ENCODE assay signal across 29 mouse cellular contexts in genomic region chr11:69776488-69776887, GRCm38 (mm10). TPM values are rescaled to one million over a fixed set of nuclear protein-coding genes. Genes with fewer than 3 reads are reported as not detected.
DNase-seq lines count a peak whose midpoint lies in the region; ATAC-seq and TF ChIP-seq lines count a peak whose summit lies in the region.
"Had no signal": no experiment of that assay in that cellular context is flagged by ENCODE, and none has a peak within 500 bp of the region (broad histone marks: within the 10 kb centered on the region; RNA-seq: fewer than 3 reads in every experiment).

No protein-coding gene starts in this region.

- peak overlapping the region; percentile 15; the same call in 1 of the 2 replicates for H3K27ac ChIP-seq in forebrain, embryonic 10.5 days
- H3K27ac ChIP-seq in forebrain, embryonic 15.5 days (replicated peaks) = no peak overlapping the region
- no peak overlapping the region for H3K27ac ChIP-seq in liver, embryonic 11.5 days (ENCODE audit: low read depth, low read length)
- H3K27ac ChIP-seq in ES-Bruce4 (ENCODE audit: insufficient read depth, low read length) = no peak overlapping the region
- H3K27ac ChIP-seq: embryonic facial prominence, embryonic 15.5 days; forebrain, embryonic 13.5 days; heart, embryonic 15.5 days; intestine, embryonic 15.5 days; layer of hippocampus, adult 2 months; left cerebral cortex, adult 2 months; liver, embryonic 14.5 days had no signal

- H3K9me3 ChIP-seq in forebrain, embryonic 10.5 days = no peaks in the 10 kb centered on the region
- no peaks in the 10 kb centered on the region for H3K9me3 ChIP-seq in forebrain, embryonic 15.5 days
- H3K9me3 ChIP-seq in liver, embryonic 11.5 days (ENCODE audit: control insufficient read depth, low read length) = no peaks in the 10 kb centered on the region
- H3K9me3 ChIP-seq in ES-Bruce4 (replicated peaks; ENCODE audit: control insufficient read depth, insufficient read depth, low read length, poor library complexity, severe bottlenecking) = no peaks in the 10 kb centered on the region
- H3K9me3 ChIP-seq: embryonic facial prominence, embryonic 15.5 days; forebrain, embryonic 13.5 days; heart, embryonic 15.5 days; intestine, embryonic 15.5 days had no signal

- no peaks in the 10 kb centered on the region for H3K36me3 ChIP-seq in forebrain, embryonic 10.5 days (replicated peaks)
- peaks cover 8% of the 10 kb centered on the region for H3K36me3 ChIP-seq in forebrain, embryonic 15.5 days
- H3K36me3 ChIP-seq in liver, embryonic 11.5 days (ENCODE audit: control insufficient read depth, insufficient read depth, low read length) = no peaks in the 10 kb centered on the region
- H3K36me3 ChIP-seq in ES-Bruce4 (ENCODE audit: control insufficient read depth, insufficient read depth, low read length, poor library complexity, severe bottlenecking) = no peaks in the 10 kb centered on the region
- peaks cover 8% of the 10 kb centered on the region for H3K36me3 ChIP-seq in myocyte (ENCODE audit: control insufficient read depth, insufficient read depth)
- H3K36me3 ChIP-seq: intestine, embryonic 15.5 days had no signal

- no peak overlapping the region for H3K4me2 ChIP-seq in forebrain, embryonic 15.5 days (replicated peaks)
- H3K4me2 ChIP-seq in liver, embryonic 11.5 days = no peak overlapping the region
- H3K4me2 ChIP-seq in myocyte (ENCODE audit: low read depth) = no peak overlapping the region
- H3K4me2 ChIP-seq: embryonic facial prominence, embryonic 15.5 days; forebrain, embryonic 13.5 days; heart, embryonic 15.5 days; intestine, embryonic 15.5 days had no signal

- H3K27me3 ChIP-seq in forebrain, embryonic 10.5 days (ENCODE audit: poor library complexity, severe bottlenecking) = peaks cover 51% of the 10 kb centered on the region
- no peaks in the 10 kb centered on the region for H3K27me3 ChIP-seq in forebrain, embryonic 15.5 days
- peaks cover 42% of the 10 kb centered on the region for H3K27me3 ChIP-seq in liver, embryonic 11.5 days (replicated peaks; ENCODE audit: control insufficient read depth, insufficient read depth, low read length)
- H3K27me3 ChIP-seq in ES-Bruce4 (ENCODE audit: control insufficient read depth, insufficient read depth, low read length, poor library complexity, severe bottlenecking) (no peaks in the 10 kb centered on the region), myocyte (ENCODE audit: control insufficient read depth, insufficient read depth, insufficient read length) (no peaks in the 10 kb centered on the region)
- H3K27me3 ChIP-seq: embryonic facial prominence, embryonic 15.5 days; heart, embryonic 15.5 days; intestine, embryonic 15.5 days had no signal

- H3K79me2 ChIP-seq in myocyte (ENCODE audit: control insufficient read depth, insufficient read depth) = no peaks in the 10 kb centered on the region

- 81% methylated on average over 20 of the region's 20 CpGs for WGBS in forebrain, embryonic 10.5 days
- WGBS in forebrain, embryonic 15.5 days = 89% methylated on average over 20 of the region's 20 CpGs
- 79% methylated on average over 20 of the region's 20 CpGs for WGBS in liver, embryonic 11.5 days

- H3ac ChIP-seq in myocyte (ENCODE audit: control insufficient read depth, insufficient read length) = no peak overlapping the region

- H3K4me3 ChIP-seq in forebrain, embryonic 10.5 days = no peak overlapping the region
- no peak overlapping the region for H3K4me3 ChIP-seq in forebrain, embryonic 15.5 days
- H3K4me3 ChIP-seq in liver, embryonic 11.5 days (ENCODE audit: low read depth, low read length) = no peak overlapping the region
- H3K4me3 ChIP-seq in ES-Bruce4 (ENCODE audit: low read depth, low read length) (no peak overlapping the region), myocyte (no peak overlapping the region)
- H3K4me3 ChIP-seq: embryonic facial prominence, embryonic 15.5 days; forebrain, embryonic 13.5 days; heart, embryonic 15.5 days; intestine, embryonic 15.5 days; layer of hippocampus, adult 2 months; left cerebral cortex, adult 2 months had no signal

- TF ChIP-seq CTCF in ES-Bruce4 (IDR thresholded peaks at IDR 0.05; ENCODE audit: low read depth, low read length) = no peak

- no peak for ATAC-seq in forebrain, embryonic 15.5 days (replicated peaks)
- ATAC-seq in liver, embryonic 11.5 days (replicated peaks; ENCODE audit: low FRiP score) = no peak
- ATAC-seq: forebrain, embryonic 13.5 days; hindbrain, embryonic 16.5 days; intestine, embryonic 15.5 days had no signal

- TF ChIP-seq EP300 in ES-Bruce4 (IDR thresholded peaks at IDR 0.05; ENCODE audit: insufficient read depth, low read depth, low read length) = no peak

- peaks cover 31% of the 10 kb centered on the region for H3K4me1 ChIP-seq in forebrain, embryonic 10.5 days
- no peaks in the 10 kb centered on the region for H3K4me1 ChIP-seq in forebrain, embryonic 15.5 days
- no peaks in the 10 kb centered on the region for H3K4me1 ChIP-seq in liver, embryonic 11.5 days (replicated peaks; ENCODE audit: control insufficient read depth, insufficient read depth, low read length)
- peaks cover 6% of the 10 kb centered on the region for H3K4me1 ChIP-seq in ES-Bruce4 (ENCODE audit: control insufficient read depth, insufficient read depth, low read length)
- H3K4me1 ChIP-seq: intestine, embryonic 15.5 days had no signal

- no peak for TF ChIP-seq POLR2A in ES-Bruce4 (IDR thresholded peaks at IDR 0.05; ENCODE audit: insufficient read depth, low read length)
- no peak for TF ChIP-seq POLR2A in myocyte (IDR thresholded peaks at IDR 0.05; ENCODE audit: insufficient read length, low read depth)

- H3K9ac ChIP-seq in forebrain, embryonic 15.5 days (replicated peaks) = no peak overlapping the region
- H3K9ac ChIP-seq in liver, embryonic 11.5 days (ENCODE audit: low read depth, low read length) = no peak overlapping the region
- H3K9ac ChIP-seq in ES-Bruce4 (ENCODE audit: low read depth, poor library complexity, severe bottlenecking) = peak overlapping the region; percentile 19
- H3K9ac ChIP-seq: embryonic facial prominence, embryonic 15.5 days; forebrain, embryonic 13.5 days; heart, embryonic 15.5 days; intestine, embryonic 15.5 days; liver, embryonic 14.5 days had no signal

- DNase-seq in forebrain, embryonic 10.5 days (ENCODE audit: extremely low spot score, low spot score) = no peak
- peak; percentile 29 for DNase-seq in liver, embryonic 11.5 days (ENCODE audit: low spot score)
- DNase-seq in liver = no peak
- DNase-seq in thymus, adult 18-20 months = no peak
- DNase-seq: adrenal gland, postnatal 25 days; cerebellum, adult 11-12 months; embryo, embryonic 11 days; gastrocnemius, postnatal 36 days; heart, postnatal 36 days; kidney, adult 2 months; kidney, postnatal 36 days; lung, adult 2 months; lung, postnatal 10 days; right cerebral cortex, adult 18-20 months; spleen, adult 18-20 months; thymus, postnatal 25 days had no signal

TF ChIP-seq in myocyte, 11 proteins besides CTCF, POLR2A, EP300 and RAD21:
- TF ChIP-seq REST (IDR thresholded peaks at IDR 0.05; ENCODE audit: insufficient read depth, insufficient read length) = no peak
- no peak for TF ChIP-seq MAX (IDR thresholded peaks at IDR 0.05; ENCODE audit: low read depth)
- no peak for TF ChIP-seq TCF3 (IDR thresholded peaks at IDR 0.05; ENCODE audit: insufficient read length, low read depth)
- TF ChIP-seq CEBPB (IDR thresholded peaks at IDR 0.05; ENCODE audit: insufficient read depth, poor library complexity, severe bottlenecking) = no peak
- TF ChIP-seq POLR2AphosphoS2 (IDR thresholded peaks at IDR 0.05; ENCODE audit: insufficient read length, low read depth) = peak; percentile 30

RNA-seq across cellular contexts. Expression of gene Zbtb4, which starts 10.8 kb away (rescaled TPM):
- 0.46 and 0.77 TPM in 2 replicates for polyA plus RNA-seq in forebrain, embryonic 10.5 days (2016; fragmentation: Nextera tagmentation; extraction: Ambion mirVana)
- polyA plus RNA-seq in forebrain, embryonic 15.5 days (2015; fragmentation: Nextera tagmentation; extraction: Ambion mirVana) = 2.8 and 3.2 TPM in 2 replicates
- polyA plus RNA-seq in liver, embryonic 11.5 days (2014; fragmentation: Nextera tagmentation; extraction: Ambion mirVana) = 0.90 and 1.0 TPM in 2 replicates
- polyA plus RNA-seq in ES-Bruce4 (2011; ENCODE audit: insufficient read depth, insufficient read length, low read depth, missing spikeins) (3.6 and 4.8 TPM in 2 replicates), myocyte (2012; fragmentation: generic; extraction: Trizol) (9.4 TPM)

RNA-seq across cellular contexts. Expression of gene Slc35g3, which starts 14.7 kb away (rescaled TPM):
- 0.14 TPM in 1 of 2 replicates, not detected in the other for polyA plus RNA-seq in forebrain, embryonic 10.5 days (2016; fragmentation: Nextera tagmentation; extraction: Ambion mirVana)
- polyA plus RNA-seq in forebrain, embryonic 15.5 days (2015; fragmentation: Nextera tagmentation; extraction: Ambion mirVana) = 0.28 and 0.56 TPM in 2 replicates
- not detected in 2 replicates for polyA plus RNA-seq in liver, embryonic 11.5 days (2014; fragmentation: Nextera tagmentation; extraction: Ambion mirVana)
- polyA plus RNA-seq in ES-Bruce4 (2011; ENCODE audit: insufficient read depth, insufficient read length, low read depth, missing spikeins) (not detected in 2 replicates), myocyte (2012; fragmentation: generic; extraction: Trizol) (0.26 TPM)
- polyA plus RNA-seq: frontal cortex, adult 2 months; liver, embryonic 14.5 days; neural tube, embryonic 11.5 days had no signal

RNA-seq across cellular contexts. Expression of gene Polr2a, which starts 18.1 kb away (rescaled TPM):
- 32.9 and 34.5 TPM in 2 replicates for polyA plus RNA-seq in forebrain, embryonic 10.5 days (2016; fragmentation: Nextera tagmentation; extraction: Ambion mirVana)
- 17.5 and 19.2 TPM in 2 replicates for polyA plus RNA-seq in forebrain, embryonic 15.5 days (2015; fragmentation: Nextera tagmentation; extraction: Ambion mirVana)
- polyA plus RNA-seq in liver, embryonic 11.5 days (2014; fragmentation: Nextera tagmentation; extraction: Ambion mirVana) = 46.1 and 48.9 TPM in 2 replicates
- polyA plus RNA-seq in ES-Bruce4 (2011; ENCODE audit: insufficient read depth, insufficient read length, low read depth, missing spikeins) (102 and 103 TPM in 2 replicates), myocyte (2012; fragmentation: generic; extraction: Trizol) (69.5 TPM)

RNA-seq across cellular contexts. Expression of gene Chrnb1, which starts 19.3 kb away (rescaled TPM):
- 1.0 and 1.5 TPM in 2 replicates for polyA plus RNA-seq in forebrain, embryonic 10.5 days (2016; fragmentation: Nextera tagmentation; extraction: Ambion mirVana)
- polyA plus RNA-seq in forebrain, embryonic 15.5 days (2015; fragmentation: Nextera tagmentation; extraction: Ambion mirVana) = 1.2 and 1.4 TPM in 2 replicates
- 1.3 and 1.4 TPM in 2 replicates for polyA plus RNA-seq in liver, embryonic 11.5 days (2014; fragmentation: Nextera tagmentation; extraction: Ambion mirVana)
- 10.1 and 12.1 TPM in 2 replicates for polyA plus RNA-seq in ES-Bruce4 (2011; ENCODE audit: insufficient read depth, insufficient read length, low read depth, missing spikeins)
- 95.3 TPM for polyA plus RNA-seq in myocyte (2012; fragmentation: generic; extraction: Trizol)

RNA-seq across cellular contexts. Expression of gene Fgf11, which starts 25.2 kb away (rescaled TPM):
- 0.73 TPM in 2 replicates for polyA plus RNA-seq in forebrain, embryonic 10.5 days (2016; fragmentation: Nextera tagmentation; extraction: Ambion mirVana)
- polyA plus RNA-seq in forebrain, embryonic 15.5 days (2015; fragmentation: Nextera tagmentation; extraction: Ambion mirVana) = 6.2 and 6.7 TPM in 2 replicates
- polyA plus RNA-seq in liver, embryonic 11.5 days (2014; fragmentation: Nextera tagmentation; extraction: Ambion mirVana) = 1.2 TPM in 2 replicates
- polyA plus RNA-seq in ES-Bruce4 (2011; ENCODE audit: insufficient read depth, insufficient read length, low read depth, missing spikeins) (1.8 and 2.5 TPM in 2 replicates), myocyte (2012; fragmentation: generic; extraction: Trizol) (17.5 TPM)
